Mouse (Mus musculus): ENCODE measurements around the gene Gm42669.

The Gm42669 gene

GRCm38 (mm10) chr5:107507321-107507720 lies at the start of gene Gm42669:
Gene Gm42669, plus strand, starts transcription at chr5:107507621.
- DNase-seq (ENCODE audit: low spot score in 2 of 2): no peak

- no peak for DNase-seq (ENCODE audit: low spot score in 2 of 2)
Measured at GRCm38 (mm10) chr5:107462147-107463076, 45.0 kb upstream of the Gm42669 start.

GRCm38 (mm10) chr5:107466501-107466900 lies 40.9 kb upstream of the Gm42669 start:
- DNase-seq (ENCODE audit: low spot score in 2 of 2): peak in 1 of 2 experiments; percentile 12

GRCm38 (mm10) chr5:107467098-107467497 lies 40.3 kb upstream of the Gm42669 start:
- DNase-seq (ENCODE audit: low spot score in 2 of 2): no peak

GRCm38 (mm10) chr5:107470600-107471329 lies 36.7 kb upstream of the Gm42669 start:
- no peak for DNase-seq (ENCODE audit: low spot score in 2 of 2)

- DNase-seq (ENCODE audit: low spot score in 2 of 2): no peak
Measured at GRCm38 (mm10) chr5:107480194-107480593, 27.2 kb upstream of the Gm42669 start.

- DNase-seq (ENCODE audit: low spot score in 2 of 2): no peak
Measured at GRCm38 (mm10) chr5:107488996-107489395, 18.4 kb upstream of the Gm42669 start.

- DNase-seq (ENCODE audit: low spot score in 2 of 2): no peak
Measured at GRCm38 (mm10) chr5:107491036-107491435, 16.4 kb upstream of the Gm42669 start.

- no peak for DNase-seq (ENCODE audit: low spot score in 2 of 2)
Measured at GRCm38 (mm10) chr5:107492471-107492870, 14.9 kb upstream of the Gm42669 start.

- no peak for DNase-seq (ENCODE audit: low spot score in 2 of 2)
Measured at GRCm38 (mm10) chr5:107494759-107495158, 12.7 kb upstream of the Gm42669 start.

GRCm38 (mm10) chr5:107496047-107496446 lies 11.4 kb upstream of the Gm42669 start:
- DNase-seq (ENCODE audit: low spot score in 2 of 2): no peak

- peak; percentile 71 to 83 for DNase-seq (ENCODE audit: low spot score in 2 of 2)
Measured at GRCm38 (mm10) chr5:107497519-107498501, 9.6 kb upstream of the Gm42669 start.

GRCm38 (mm10) chr5:107498806-107499310 lies 8.6 kb upstream of the Gm42669 start:
- no peak for DNase-seq (ENCODE audit: low spot score in 2 of 2)

GRCm38 (mm10) chr5:107499891-107500535 lies 7.4 kb upstream of the Gm42669 start:
- DNase-seq (ENCODE audit: low spot score in 2 of 2): no peak

GRCm38 (mm10) chr5:107500741-107501140 lies 6.7 kb upstream of the Gm42669 start:
- no peak for DNase-seq (ENCODE audit: low spot score in 2 of 2)

GRCm38 (mm10) chr5:107510503-107510902 lies 3.1 kb downstream of the Gm42669 start:
- DNase-seq (ENCODE audit: low spot score in 2 of 2): no peak

GRCm38 (mm10) chr5:107511326-107511725 lies 3.9 kb downstream of the Gm42669 start:
- DNase-seq (ENCODE audit: low spot score in 2 of 2): no peak

GRCm38 (mm10) chr5:107513583-107513982 lies 6.2 kb downstream of the Gm42669 start:
- DNase-seq (ENCODE audit: low spot score in 2 of 2): peak in 1 of 2 experiments; percentile 55

- no peak for DNase-seq (ENCODE audit: low spot score in 2 of 2)
Measured at GRCm38 (mm10) chr5:107515453-107515852, 8.0 kb downstream of the Gm42669 start.

GRCm38 (mm10) chr5:107516087-107516486 lies 8.7 kb downstream of the Gm42669 start:
- DNase-seq (ENCODE audit: low spot score in 2 of 2): no peak

GRCm38 (mm10) chr5:107518602-107519001 lies 11.2 kb downstream of the Gm42669 start:
- no peak for DNase-seq (ENCODE audit: low spot score in 2 of 2)
